Mouse (Mus musculus): Measurements from ENCODE around the gene Itpr2.

The Itpr2 gene

GRCm38 (mm10) chr6:146513899-146514298 is 11.9 kb upstream of the Itpr2 start:
- in situ Hi-C loops (cut with MboI; ENCODE audit: low pct_unique_long_range_greater_than_20kb in 1 of 2, low sequenced_read_pairs in 2 of 2, unreplicated experiment in 1 of 2): no loop called here

GRCm38 (mm10) chr6:146513384-146513783 is 11.4 kb upstream of the Itpr2 start:
- in situ Hi-C loops (cut with MboI; ENCODE audit: low pct_unique_long_range_greater_than_20kb in 1 of 2, low sequenced_read_pairs in 2 of 2, unreplicated experiment in 1 of 2): no loop called here

GRCm38 (mm10) chr6:146511511-146511910 is 9.5 kb upstream of the Itpr2 start:
- in situ Hi-C loops (cut with MboI; ENCODE audit: low pct_unique_long_range_greater_than_20kb in 1 of 2, low sequenced_read_pairs in 2 of 2, unreplicated experiment in 1 of 2): no loop called here

GRCm38 (mm10) chr6:146509891-146510290 is 7.9 kb upstream of the Itpr2 start:
- in situ Hi-C loops (cut with MboI; ENCODE audit: low pct_unique_long_range_greater_than_20kb in 1 of 2, low sequenced_read_pairs in 2 of 2, unreplicated experiment in 1 of 2): no loop called here

GRCm38 (mm10) chr6:146504459-146504858 is 2.4 kb upstream of the Itpr2 start:
- in situ Hi-C loops (cut with MboI; ENCODE audit: low pct_unique_long_range_greater_than_20kb in 1 of 2, low sequenced_read_pairs in 2 of 2, unreplicated experiment in 1 of 2): no loop called here

- in situ Hi-C loops (cut with MboI; ENCODE audit: low pct_unique_long_range_greater_than_20kb in 1 of 2, low sequenced_read_pairs in 2 of 2, unreplicated experiment in 1 of 2): no loop called here
Measured at GRCm38 (mm10) chr6:146502856-146503255, 833 bp upstream of the Itpr2 start.

- in situ Hi-C loops (cut with MboI; ENCODE audit: low pct_unique_long_range_greater_than_20kb in 1 of 2, low sequenced_read_pairs in 2 of 2, unreplicated experiment in 1 of 2): no loop called here
Measured at GRCm38 (mm10) chr6:146501316-146501865, 632 bp downstream of the Itpr2 start.

GRCm38 (mm10) chr6:146500771-146501170 is 1.3 kb downstream of the Itpr2 start:
- in situ Hi-C loops (cut with MboI; ENCODE audit: low pct_unique_long_range_greater_than_20kb in 1 of 2, low sequenced_read_pairs in 2 of 2, unreplicated experiment in 1 of 2): no loop called here

- in situ Hi-C loops (cut with MboI; ENCODE audit: low pct_unique_long_range_greater_than_20kb in 1 of 2, low sequenced_read_pairs in 2 of 2, unreplicated experiment in 1 of 2): no loop called here
Measured at GRCm38 (mm10) chr6:146500206-146500605, 1.8 kb downstream of the Itpr2 start.

GRCm38 (mm10) chr6:146499566-146499965 is 2.5 kb downstream of the Itpr2 start:
- in situ Hi-C loops (cut with MboI; ENCODE audit: low pct_unique_long_range_greater_than_20kb in 1 of 2, low sequenced_read_pairs in 2 of 2, unreplicated experiment in 1 of 2): no loop called here

- in situ Hi-C loops (cut with MboI; ENCODE audit: low pct_unique_long_range_greater_than_20kb in 1 of 2, low sequenced_read_pairs in 2 of 2, unreplicated experiment in 1 of 2): no loop called here
Measured at GRCm38 (mm10) chr6:146498416-146498815, 3.6 kb downstream of the Itpr2 start.

GRCm38 (mm10) chr6:146497866-146498265 is 4.2 kb downstream of the Itpr2 start:
- in situ Hi-C loops (cut with MboI; ENCODE audit: low pct_unique_long_range_greater_than_20kb in 1 of 2, low sequenced_read_pairs in 2 of 2, unreplicated experiment in 1 of 2): no loop called here

- in situ Hi-C loops (cut with MboI; ENCODE audit: low pct_unique_long_range_greater_than_20kb in 1 of 2, low sequenced_read_pairs in 2 of 2, unreplicated experiment in 1 of 2): no loop called here
Measured at GRCm38 (mm10) chr6:146497435-146497834, 4.6 kb downstream of the Itpr2 start.

GRCm38 (mm10) chr6:146491680-146492079 is 10.3 kb downstream of the Itpr2 start:
- in situ Hi-C loops (cut with MboI; ENCODE audit: low pct_unique_long_range_greater_than_20kb in 1 of 2, low sequenced_read_pairs in 2 of 2, unreplicated experiment in 1 of 2): no loop called here

- in situ Hi-C loops (cut with MboI; ENCODE audit: low pct_unique_long_range_greater_than_20kb in 1 of 2, low sequenced_read_pairs in 2 of 2, unreplicated experiment in 1 of 2): no loop called here
Measured at GRCm38 (mm10) chr6:146490416-146490960, 11.5 kb downstream of the Itpr2 start.

GRCm38 (mm10) chr6:146489841-146490240 is 12.2 kb downstream of the Itpr2 start:
- in situ Hi-C loops (cut with MboI; ENCODE audit: low pct_unique_long_range_greater_than_20kb in 1 of 2, low sequenced_read_pairs in 2 of 2, unreplicated experiment in 1 of 2): no loop called here

- in situ Hi-C loops (cut with MboI; ENCODE audit: low pct_unique_long_range_greater_than_20kb in 1 of 2, low sequenced_read_pairs in 2 of 2, unreplicated experiment in 1 of 2): no loop called here
Measured at GRCm38 (mm10) chr6:146488749-146489148, 13.3 kb downstream of the Itpr2 start.

- in situ Hi-C loops (cut with MboI; ENCODE audit: low pct_unique_long_range_greater_than_20kb in 1 of 2, low sequenced_read_pairs in 2 of 2, unreplicated experiment in 1 of 2): no loop called here
Measured at GRCm38 (mm10) chr6:146487079-146487478, 14.9 kb downstream of the Itpr2 start.

GRCm38 (mm10) chr6:146486073-146486472 is 15.9 kb downstream of the Itpr2 start:
- in situ Hi-C loops (cut with MboI; ENCODE audit: low pct_unique_long_range_greater_than_20kb in 1 of 2, low sequenced_read_pairs in 2 of 2, unreplicated experiment in 1 of 2): no loop called here

GRCm38 (mm10) chr6:146481441-146481840 is 20.6 kb downstream of the Itpr2 start:
- in situ Hi-C loops (cut with MboI; ENCODE audit: low pct_unique_long_range_greater_than_20kb in 1 of 2, low sequenced_read_pairs in 2 of 2, unreplicated experiment in 1 of 2): no loop called here

- in situ Hi-C loops (cut with MboI; ENCODE audit: low pct_unique_long_range_greater_than_20kb in 1 of 2, low sequenced_read_pairs in 2 of 2, unreplicated experiment in 1 of 2): no loop called here
Measured at GRCm38 (mm10) chr6:146480925-146481324, 21.1 kb downstream of the Itpr2 start.
